Mouse (Mus musculus) stomach, embryonic 16.5 days (tissue): ENCODE data around the gene Ncbp2. TPM values are rescaled to one million over a fixed set of nuclear protein-coding genes. Genes with fewer than 3 reads are reported as not detected.

ENCODE experiments used
- ATAC-seq: fragments of 200-750 bp; cut with Nextera tagmentation; 2 replicates; pipeline ENCODE4 v1.8.0; 2017; ENCODE audit warnings: moderate number of reproducible peaks, moderate TSS enrichment; ENCODE audit not compliant: insufficient read depth, low FRiP score
- H3K27ac ChIP-seq: fragments of 300-500 bp; sonication (generic); 2 replicates; pipeline ENCODE4 v1.5.1; 2014; ENCODE audit warnings: low read length
- H3K27me3 ChIP-seq: fragments of 300-500 bp; sonication (generic); 2 replicates; pipeline ENCODE4 v1.6.1; 2014; ENCODE audit warnings: low read length, control low read depth, mixed read lengths; ENCODE audit not compliant: control insufficient read depth, insufficient read depth
- H3K36me3 ChIP-seq: fragments of 300-500 bp; sonication (generic); 2 replicates; pipeline ENCODE4 v1.6.1; 2014; ENCODE audit warnings: low read length; ENCODE audit not compliant: control insufficient read depth, insufficient read depth
- H3K4me1 ChIP-seq: fragments of 300-500 bp; sonication (generic); 2 replicates; pipeline ENCODE4 v1.6.1; 2014; ENCODE audit warnings: low read length, control low read depth, mixed read lengths; ENCODE audit not compliant: control insufficient read depth, insufficient read depth
- H3K4me2 ChIP-seq: fragments of 300-500 bp; sonication (generic); 2 replicates; pipeline ENCODE4 v1.6.1; 2014; ENCODE audit warnings: low read depth, low read length, mixed read lengths
- H3K4me3 ChIP-seq: fragments of 300-500 bp; sonication (generic); replicated peaks from 2 replicates; pipeline ENCODE4 v1.5.1; 2014; ENCODE audit warnings: mild to moderate bottlenecking, low read length
- H3K9ac ChIP-seq: fragments of 300-500 bp; sonication (generic); 2 replicates; pipeline ENCODE4 v1.6.1; 2014; ENCODE audit warnings: low read length
- H3K9me3 ChIP-seq: fragments of 300-500 bp; sonication (generic); replicated peaks from 2 replicates; pipeline ENCODE4 v1.6.1; 2016; ENCODE audit warnings: low read length, control low read depth; ENCODE audit not compliant: control insufficient read depth
- WGBS: fragments of 180-500 bp; shearing (Covaris S2); extraction: QIAGEN DNeasy Blood & Tissue Kit; methylation state at CpG from one replicate; pipeline ENCODE4 v1.1.7; 2014; 5-methylcytosine and 5-hydroxymethylcytosine counted together
- polyA plus RNA-seq: library from polyadenylated mRNA; unstranded; fragments of >200 nt; fragmentation: Nextera tagmentation; extraction: Ambion mirVana; gene quantifications from 2 replicates; pipeline ENCODE4 v1.2.1, GENCODE M21; 2015

Gene Ncbp2
- polyA plus RNA-seq, 1 experiment from 2014 or later: 97.9 TPM

DNA sequence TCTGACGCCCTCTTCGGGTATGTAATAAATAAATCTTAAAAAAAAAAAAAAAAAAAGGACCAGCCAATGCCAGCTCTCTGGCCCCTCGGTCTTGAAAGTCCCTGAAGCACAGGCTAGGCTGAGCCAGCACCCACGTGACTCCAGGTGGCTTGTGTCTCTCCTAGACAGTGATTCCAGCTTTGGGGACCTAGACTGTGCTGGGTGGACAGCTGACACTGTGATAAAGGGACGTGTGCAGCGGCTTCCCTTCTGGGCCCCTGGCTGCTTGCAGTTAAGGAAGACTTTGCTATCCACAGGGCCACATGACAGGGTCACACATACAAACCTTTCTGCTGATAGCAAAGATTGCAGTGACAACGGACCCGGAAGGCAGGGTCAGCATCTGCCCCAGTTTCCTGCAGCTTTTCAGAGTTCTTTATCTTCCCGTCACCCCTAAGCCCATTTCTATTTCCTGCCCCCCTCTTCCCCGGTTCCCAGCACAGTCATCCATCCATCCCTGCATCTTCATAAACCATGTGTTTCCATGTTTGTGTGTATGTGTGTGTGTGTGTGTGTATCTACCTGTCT lies 37.9 kb upstream of the Ncbp2 start:
- Histone ChIP-seq H3K27ac (no peak overlapping the region), H3K27me3 (no peaks in the 10 kb centered on the region; the same call in 1 of the 2 replicates), H3K9ac (no peak overlapping the region), H3K4me2 (no peak overlapping the region), H3K4me1 (no peaks in the 10 kb centered on the region), H3K9me3 (no peaks in the 10 kb centered on the region), H3K36me3 (no peaks in the 10 kb centered on the region), H3K4me3 (no peak overlapping the region)
- WGBS: 45% methylated on average over 10 of the region's 10 CpGs
- no peak for ATAC-seq

DNA sequence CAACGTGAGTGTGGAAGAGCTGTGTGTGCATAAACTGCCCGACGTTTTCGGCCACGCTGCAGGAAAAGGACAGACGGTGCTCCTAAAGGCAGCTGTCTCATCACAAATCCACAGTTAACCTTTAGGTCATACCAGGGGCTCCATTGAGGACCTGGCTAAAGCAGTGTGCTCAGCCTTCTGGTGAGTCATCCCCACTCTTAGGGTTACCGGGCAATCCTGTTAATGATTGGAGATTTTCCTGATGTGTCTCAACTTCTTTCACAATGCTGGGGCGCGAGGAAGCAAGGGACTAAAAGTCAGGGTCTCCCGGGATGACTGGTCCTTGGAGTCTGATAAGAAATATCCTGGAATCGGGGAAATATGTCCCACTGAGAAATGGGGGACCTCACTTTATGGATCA lies 30.5 kb upstream of the Ncbp2 start:
- no peaks in the 10 kb centered on the region for H3K9me3 ChIP-seq
- no peak overlapping the region for H3K4me3 ChIP-seq
- H3K4me2 ChIP-seq: peak overlapping the region; percentile 55; the same call in 1 of the 2 replicates
- ATAC-seq: peak; percentile 47; the same call in 1 of the 2 replicates
- 56% methylated on average over 11 of the region's 11 CpGs for WGBS
- H3K9ac ChIP-seq: peak overlapping the region; percentile 61
- H3K27ac ChIP-seq: no peak overlapping the region
- 0 out of 2 replicates have a peak, but pooled peaks cover 3% of the 10 kb centered on the region for H3K4me1 ChIP-seq
- H3K27me3 ChIP-seq: no peaks in the 10 kb centered on the region
- H3K36me3 ChIP-seq: no peaks in the 10 kb centered on the region

- 0 out of 2 replicates have a peak, but pooled peaks cover 3% of the 10 kb centered on the region for H3K4me1 ChIP-seq
- no peaks in the 10 kb centered on the region for H3K27me3 ChIP-seq
- 3% methylated on average over 14 of the region's 14 CpGs for WGBS
- no peaks in the 10 kb centered on the region for H3K9me3 ChIP-seq
- no peak; the same call in 1 of the 2 replicates for ATAC-seq
- no peak overlapping the region for H3K27ac ChIP-seq
- H3K36me3 ChIP-seq: no peaks in the 10 kb centered on the region
- H3K9ac ChIP-seq: peak overlapping the region; percentile 61
- 0 out of 2 replicates have a peak overlapping the region, but pooled peaks have one; percentile 17 for H3K4me3 ChIP-seq
- peak overlapping the region; percentile 55 for H3K4me2 ChIP-seq
Observed at GRCm38 (mm10) chr16:31918248-31918724, 30.0 kb upstream of the Ncbp2 start.

- Histone ChIP-seq H3K27me3 (no peaks in the 10 kb centered on the region), H3K27ac (no peak overlapping the region), H3K4me1 (no peaks in the 10 kb centered on the region), H3K4me2 (no peak overlapping the region), H3K4me3 (no peak overlapping the region), H3K9me3 (no peaks in the 10 kb centered on the region), H3K36me3 (no peaks in the 10 kb centered on the region), H3K9ac (no peak overlapping the region)
- no peak for ATAC-seq
- 75% methylated on average over 6 of the region's 6 CpGs for WGBS
Observed at GRCm38 (mm10) chr16:31924368-31924767, 23.9 kb upstream of the Ncbp2 start.

DNA sequence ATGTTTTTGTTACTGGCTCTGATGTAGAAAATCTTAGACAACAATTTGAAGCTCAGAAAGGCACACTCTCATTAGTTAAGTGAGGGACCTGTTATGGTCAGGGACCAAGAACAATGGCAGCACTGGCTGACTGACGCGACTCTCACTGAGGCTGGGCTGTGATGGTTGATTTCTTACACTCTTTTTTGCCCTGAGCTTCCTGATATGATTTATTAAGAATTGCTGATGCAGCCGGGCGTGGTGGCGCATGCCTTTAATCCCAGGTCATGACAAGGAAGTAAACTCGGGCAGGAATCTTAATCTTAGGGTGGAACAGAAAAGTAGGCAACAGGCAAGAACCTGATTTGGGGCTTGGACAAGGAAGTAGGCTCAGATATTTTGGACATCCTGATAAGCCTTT lies 22.2 kb upstream of the Ncbp2 start:
- Histone ChIP-seq H3K9ac (no peak overlapping the region), H3K4me1 (no peaks in the 10 kb centered on the region), H3K4me3 (no peak overlapping the region), H3K36me3 (no peaks in the 10 kb centered on the region), H3K27ac (no peak overlapping the region), H3K9me3 (no peaks in the 10 kb centered on the region), H3K4me2 (no peak overlapping the region), H3K27me3 (no peaks in the 10 kb centered on the region)
- ATAC-seq: no peak
- 63% methylated on average over 6 of the region's 6 CpGs for WGBS

DNA sequence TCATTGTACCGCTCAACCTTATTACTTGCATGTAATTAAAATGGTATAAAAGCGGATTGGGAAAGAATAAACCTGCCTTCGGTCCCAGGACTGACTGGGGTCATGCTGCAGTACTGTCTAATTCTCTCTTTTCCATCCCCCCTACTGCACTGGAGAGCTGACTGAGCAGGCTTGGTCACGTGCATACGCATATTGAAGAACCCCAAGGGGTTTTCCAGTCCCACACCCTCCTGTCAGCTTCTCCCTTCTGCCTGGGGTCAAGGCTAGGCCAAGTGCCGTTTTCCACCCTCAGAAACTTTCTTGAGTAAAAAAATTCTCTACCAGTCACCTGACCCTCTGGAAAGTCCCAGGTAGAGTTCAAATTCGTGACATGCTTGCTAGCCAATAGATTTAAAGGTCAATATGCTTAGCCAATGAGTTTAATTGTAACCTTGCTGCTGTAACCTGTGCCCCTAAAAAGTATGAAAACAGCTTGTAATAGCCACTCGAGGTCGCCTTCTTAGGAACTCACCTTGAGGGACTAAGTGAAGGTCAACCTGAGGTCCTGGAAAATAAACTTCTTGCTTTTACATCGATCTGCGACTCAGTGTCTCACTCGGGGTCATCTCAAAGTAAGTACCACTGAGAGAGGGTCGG lies 21.6 kb upstream of the Ncbp2 start:
- Histone ChIP-seq H3K4me2 (no peak overlapping the region), H3K27me3 (no peaks in the 10 kb centered on the region), H3K36me3 (no peaks in the 10 kb centered on the region), H3K9me3 (no peaks in the 10 kb centered on the region), H3K9ac (no peak overlapping the region), H3K4me1 (no peaks in the 10 kb centered on the region), H3K27ac (no peak overlapping the region; the same call in 1 of the 2 replicates), H3K4me3 (no peak overlapping the region)
- 72% methylated on average over 13 of the region's 13 CpGs for WGBS
- ATAC-seq: no peak

- Histone ChIP-seq H3K4me1 (no peaks in the 10 kb centered on the region), H3K36me3 (no peaks in the 10 kb centered on the region), H3K9ac (no peak overlapping the region), H3K27me3 (no peaks in the 10 kb centered on the region), H3K4me3 (no peak overlapping the region), H3K9me3 (no peaks in the 10 kb centered on the region), H3K27ac (no peak overlapping the region), H3K4me2 (no peak overlapping the region)
- WGBS: 79% methylated on average over 5 of the region's 5 CpGs
- no peak for ATAC-seq
Observed at GRCm38 (mm10) chr16:31927412-31927811, 20.9 kb upstream of the Ncbp2 start.

- Histone ChIP-seq H3K4me3 (no peak overlapping the region), H3K36me3 (no peaks in the 10 kb centered on the region), H3K9ac (no peak overlapping the region), H3K4me2 (peak overlapping the region; percentile 10; the same call in 1 of the 2 replicates), H3K9me3 (no peaks in the 10 kb centered on the region), H3K4me1 (peaks cover 19% of the 10 kb centered on the region), H3K27ac (no peak overlapping the region), H3K27me3 (peaks cover 25% of the 10 kb centered on the region; the same call in 1 of the 2 replicates)
- WGBS: 46% methylated on average over 17 of the region's 17 CpGs
- ATAC-seq: no peak
Observed at GRCm38 (mm10) chr16:31931330-31931729, 17.0 kb upstream of the Ncbp2 start.

DNA sequence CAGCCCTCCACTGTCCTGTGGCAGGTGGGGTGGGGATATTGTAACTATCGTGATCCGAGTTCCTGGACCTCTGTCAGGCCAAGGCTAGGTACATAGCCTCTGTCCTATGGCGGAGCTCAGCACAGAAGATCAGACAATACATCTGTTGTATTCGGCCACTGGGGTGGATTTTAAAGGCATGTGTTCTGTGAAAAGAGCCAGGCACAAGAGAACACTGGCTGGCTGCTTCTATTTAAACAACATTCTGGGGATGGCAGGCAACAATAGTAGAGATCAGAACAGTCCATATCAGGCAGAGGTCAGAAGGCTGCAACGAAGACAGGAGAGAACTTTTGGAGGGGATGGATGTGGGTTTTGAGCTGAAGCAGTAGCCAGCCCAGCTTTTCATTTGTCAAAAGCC lies 16.1 kb upstream of the Ncbp2 start:
- Histone ChIP-seq H3K36me3 (no peaks in the 10 kb centered on the region), H3K4me2 (peak overlapping the region; percentile 73; the same call in 1 of the 2 replicates), H3K27me3 (peaks cover 26% of the 10 kb centered on the region; the same call in 1 of the 2 replicates), H3K9ac (no peak overlapping the region), H3K4me3 (no peak overlapping the region), H3K4me1 (peaks cover 19% of the 10 kb centered on the region), H3K27ac (no peak overlapping the region), H3K9me3 (no peaks in the 10 kb centered on the region)
- 63% methylated on average over 5 of the region's 5 CpGs for WGBS
- ATAC-seq: no peak
